Mouse (Mus musculus) midbrain, embryonic 14.5 days (tissue): ENCODE results near the gene Cnrip1. TPM values are rescaled to one million over a fixed set of nuclear protein-coding genes. Genes with fewer than 3 reads are reported as not detected.

Experiments used
- ATAC-seq: fragments of 200-750 bp; cut with Nextera tagmentation; 2 replicates; pipeline ENCODE4 v1.8.0; 2017; ENCODE audit warnings: moderate number of reproducible peaks, moderate library complexity; ENCODE audit not compliant: low FRiP score, low TSS enrichment
- DNase-seq: peaks from one replicate; pipeline ENCODE4 v3.0.0-alpha.2; 2015
- H3K27ac ChIP-seq: fragments of 300-500 bp; sonication (generic); replicated peaks from 2 replicates; pipeline ENCODE4 v1.5.1; 2014; ENCODE audit warnings: mild to moderate bottlenecking, low read depth, low read length, moderate library complexity
- H3K27me3 ChIP-seq: fragments of 300-500 bp; sonication (generic); 2 replicates; pipeline ENCODE4 v1.6.1; 2014; ENCODE audit warnings: low read length, control low read depth, mixed read lengths; ENCODE audit not compliant: control insufficient read depth, insufficient read depth
- H3K36me3 ChIP-seq: fragments of 300-500 bp; sonication (generic); 2 replicates; pipeline ENCODE4 v1.6.1; 2014; ENCODE audit warnings: low read length, control low read depth; ENCODE audit not compliant: control insufficient read depth, insufficient read depth
- H3K4me1 ChIP-seq: fragments of 300-500 bp; sonication (generic); 2 replicates; pipeline ENCODE4 v1.6.1; 2014; ENCODE audit warnings: mild to moderate bottlenecking, antibody characterized with exemption, low read length, control low read depth; ENCODE audit not compliant: control insufficient read depth, insufficient read depth
- H3K4me2 ChIP-seq: fragments of 300-500 bp; sonication (generic); 2 replicates; pipeline ENCODE4 v1.6.1; 2014; ENCODE audit warnings: mild to moderate bottlenecking, low read length, moderate library complexity
- H3K4me3 ChIP-seq: fragments of 300-500 bp; sonication (generic); replicated peaks from 2 replicates; pipeline ENCODE4 v1.5.1; 2014; ENCODE audit warnings: low read depth, low read length
- H3K9ac ChIP-seq: fragments of 300-500 bp; sonication (generic); replicated peaks from 2 replicates; pipeline ENCODE4 v1.6.1; 2014; ENCODE audit warnings: mild to moderate bottlenecking, low read length, moderate library complexity
- H3K9me3 ChIP-seq: fragments of 300-500 bp; sonication (generic); 2 replicates; pipeline ENCODE4 v1.6.1; 2016; ENCODE audit warnings: low read length, control low read depth, mixed read lengths; ENCODE audit not compliant: control insufficient read depth
- WGBS: fragments of 180-500 bp; shearing (Covaris S2); extraction: QIAGEN DNeasy Blood & Tissue Kit; methylation state at CpG from one replicate; pipeline ENCODE4 v1.1.7; 2014; 5-methylcytosine and 5-hydroxymethylcytosine counted together
- polyA plus RNA-seq: library from polyadenylated mRNA; unstranded; fragments of >200 nt; fragmentation: Nextera tagmentation; extraction: Ambion mirVana; gene quantifications from 2 replicates; pipeline ENCODE4 v1.2.1, GENCODE M21; 2014

Gene Cnrip1
- polyA plus RNA-seq, 1 experiment from 2014 or later: 131 TPM

GRCm38 (mm10) chr11:17083455-17083854, 32.1 kb downstream of the Cnrip1 start:
- ATAC-seq (no peak), DNase-seq (no peak)
- no peak overlapping the region for H3K27ac ChIP-seq
- no peak overlapping the region for H3K4me2 ChIP-seq
- no peaks in the 10 kb centered on the region for H3K4me1 ChIP-seq
- no peak overlapping the region for H3K9ac ChIP-seq
- H3K36me3 ChIP-seq: peaks cover 4% of the 10 kb centered on the region
- no peaks in the 10 kb centered on the region for H3K27me3 ChIP-seq
- WGBS: 95% methylated on average over 3 of the region's 3 CpGs
- no peaks in the 10 kb centered on the region for H3K9me3 ChIP-seq
- no peak overlapping the region for H3K4me3 ChIP-seq

GRCm38 (mm10) chr11:17083866-17084265, 32.5 kb downstream of the Cnrip1 start:
- ATAC-seq (no peak), DNase-seq (no peak)
- H3K27ac ChIP-seq: no peak overlapping the region
- WGBS: 89% methylated on average over 1 of the region's 1 CpGs
- peaks cover under 1% of the 10 kb centered on the region; the same call in 1 of the 2 replicates for H3K36me3 ChIP-seq
- no peaks in the 10 kb centered on the region for H3K27me3 ChIP-seq
- H3K9ac ChIP-seq: no peak overlapping the region
- H3K4me2 ChIP-seq: no peak overlapping the region
- no peaks in the 10 kb centered on the region for H3K9me3 ChIP-seq
- no peaks in the 10 kb centered on the region for H3K4me1 ChIP-seq
- no peak overlapping the region for H3K4me3 ChIP-seq

DNA sequence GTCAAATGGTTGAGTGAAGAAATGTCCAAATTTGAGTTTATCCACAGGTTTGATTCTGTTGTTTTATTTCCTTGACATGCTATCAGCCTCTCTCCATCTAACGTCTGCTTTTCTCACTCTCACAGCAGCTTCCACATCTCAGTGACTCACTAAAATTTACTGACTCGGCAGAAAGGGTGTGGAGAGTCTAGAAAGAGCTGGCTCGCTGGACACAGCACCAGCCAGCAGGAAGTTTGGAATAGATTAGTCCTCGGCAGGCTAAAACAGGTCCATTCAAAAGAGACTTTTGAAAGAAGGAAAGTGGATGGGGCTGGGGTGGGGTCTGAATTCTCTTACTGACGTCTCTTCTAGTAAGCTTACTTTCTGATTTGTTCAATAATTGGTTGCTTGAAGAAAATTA, 34.7 kb downstream of the Cnrip1 start:
- H3K27me3 ChIP-seq: no peaks in the 10 kb centered on the region
- H3K36me3 ChIP-seq: no peaks in the 10 kb centered on the region
- H3K9me3 ChIP-seq: no peaks in the 10 kb centered on the region
- 25% methylated on average over 5 of the region's 5 CpGs for WGBS
- H3K4me1 ChIP-seq: no peaks in the 10 kb centered on the region
- H3K4me2 ChIP-seq: no peak overlapping the region
- no peak overlapping the region for H3K4me3 ChIP-seq
- no peak overlapping the region for H3K27ac ChIP-seq
- ATAC-seq: no peak
- peak; percentile 4 for DNase-seq
- no peak overlapping the region for H3K9ac ChIP-seq

GRCm38 (mm10) chr11:17106936-17107335, 55.5 kb downstream of the Cnrip1 start:
- 88% methylated on average over 5 of the region's 5 CpGs for WGBS

DNA sequence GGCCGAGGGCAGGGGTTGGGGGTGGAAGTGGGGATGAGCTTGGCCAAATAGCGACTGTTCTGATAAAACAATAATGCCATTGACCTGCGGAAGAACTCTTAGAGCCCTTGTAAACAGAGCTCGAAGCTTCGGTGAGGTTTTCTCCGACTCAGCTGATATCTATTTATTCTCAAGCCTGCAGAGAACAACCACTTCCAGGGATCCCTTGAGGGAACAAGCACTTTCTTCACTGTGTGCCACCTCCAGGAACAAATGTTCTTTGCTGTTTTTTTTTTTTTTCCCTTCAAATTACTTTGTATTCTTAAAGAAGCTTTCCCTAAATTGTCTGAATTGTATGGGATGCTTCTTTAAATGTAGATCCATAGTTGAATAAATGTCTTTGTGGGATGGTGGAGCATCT, 56.0 kb downstream of the Cnrip1 start:
- Histone ChIP-seq H3K27ac (no peak overlapping the region), H3K36me3 (no peaks in the 10 kb centered on the region), H3K27me3 (no peaks in the 10 kb centered on the region), H3K4me1 (no peaks in the 10 kb centered on the region), H3K9me3 (no peaks in the 10 kb centered on the region), H3K4me3 (no peak overlapping the region), H3K9ac (no peak overlapping the region), H3K4me2 (no peak overlapping the region)
- ATAC-seq (no peak), DNase-seq (no peak)
- 86% methylated on average over 6 of the region's 6 CpGs for WGBS

More at GRCm38 (mm10) chr11:17106936-17107335, 55.5 kb downstream of the Cnrip1 start:
- Histone ChIP-seq H3K36me3 (no peaks in the 10 kb centered on the region), H3K9me3 (no peaks in the 10 kb centered on the region), H3K4me3 (no peak overlapping the region), H3K27me3 (no peaks in the 10 kb centered on the region), H3K9ac (no peak overlapping the region), H3K4me2 (no peak overlapping the region), H3K4me1 (no peaks in the 10 kb centered on the region), H3K27ac (no peak overlapping the region)
- ATAC-seq (no peak), DNase-seq (no peak)

GRCm38 (mm10) chr11:17112419-17113090, 61.2 kb downstream of the Cnrip1 start:
- H3K9ac ChIP-seq: no peak overlapping the region
- ATAC-seq (no peak), DNase-seq (no peak)
- no peaks in the 10 kb centered on the region for H3K9me3 ChIP-seq
- no peaks in the 10 kb centered on the region for H3K36me3 ChIP-seq
- H3K4me2 ChIP-seq: no peak overlapping the region
- 91% methylated on average over 1 of the region's 1 CpGs for whole genome bisulfite sequencing
- H3K4me1 ChIP-seq: no peaks in the 10 kb centered on the region
- no peak overlapping the region for H3K27ac ChIP-seq
- H3K4me3 ChIP-seq: no peak overlapping the region
- H3K27me3 ChIP-seq: no peaks in the 10 kb centered on the region

DNA sequence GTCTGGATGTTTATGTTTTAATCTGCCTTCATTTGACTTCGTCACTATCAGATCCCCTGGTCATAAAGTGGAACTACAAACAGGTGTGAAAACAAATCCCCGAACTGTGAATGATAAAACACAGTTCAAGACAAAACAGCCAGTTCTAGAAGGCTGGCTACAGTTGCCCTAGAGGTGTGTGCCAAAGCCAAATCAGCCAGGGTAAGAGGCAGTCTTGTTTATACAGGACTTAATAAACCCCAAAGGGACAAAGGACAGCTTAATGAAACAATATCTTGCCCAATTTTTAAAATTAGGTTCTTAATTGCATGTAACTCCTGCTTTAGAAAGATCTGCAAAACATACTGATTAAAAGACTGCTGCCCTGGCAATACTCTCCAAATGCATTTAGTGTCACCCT, 75.0 kb downstream of the Cnrip1 start:
- no peak overlapping the region for H3K27ac ChIP-seq
- ATAC-seq (no peak), DNase-seq (no peak)
- no peaks in the 10 kb centered on the region for H3K27me3 ChIP-seq
- H3K9ac ChIP-seq: no peak overlapping the region
- no peak overlapping the region for H3K4me2 ChIP-seq
- no peaks in the 10 kb centered on the region for H3K9me3 ChIP-seq
- H3K4me3 ChIP-seq: no peak overlapping the region
- no peaks in the 10 kb centered on the region for H3K36me3 ChIP-seq
- WGBS: 76% methylated on average over 2 of the region's 2 CpGs
- H3K4me1 ChIP-seq: no peaks in the 10 kb centered on the region

Other genes starting within 250 kb of the Cnrip1 start
- gene Fbxo48, start 100.2 kb upstream of the Cnrip1 start, polyA plus RNA-seq: 0.75 and 1.4 TPM in 2 replicates
- gene Plek, start 795 bp downstream of the Cnrip1 start, polyA plus RNA-seq: 2.8 and 5.8 TPM in 2 replicates
- gene Ppp3r1, start 107.7 kb downstream of the Cnrip1 start, polyA plus RNA-seq: 141 and 200 TPM in 2 replicates
- 17.5 and 22.0 TPM in 2 replicates for gene Wdr92, start 130.5 kb downstream of the Cnrip1 start, polyA plus RNA-seq
- gene Pno1, start 160.0 kb downstream of the Cnrip1 start, polyA plus RNA-seq: 43.4 and 43.7 TPM in 2 replicates
- gene C1d, start 206.0 kb downstream of the Cnrip1 start, polyA plus RNA-seq: 173 and 184 TPM in 2 replicates